Mouse (Mus musculus): ENCODE measurements around the gene Gm8914.
"Not testable (repeated sequence)": the region's sequence is repeated elsewhere in the genome, so short reads cannot be mapped to it uniquely, and the experiment has no call there.

The Gm8914 gene

GRCm38 (mm10) chrX:91479826-91480225 lies at the start of gene Gm8914:
TSS of gene Gm8914 (plus strand) at chrX:91480126.
- DNase-seq, result not testable (repeated sequence)
